ENCODE assay signal across 13 mouse cellular contexts in the genomic region with DNA sequence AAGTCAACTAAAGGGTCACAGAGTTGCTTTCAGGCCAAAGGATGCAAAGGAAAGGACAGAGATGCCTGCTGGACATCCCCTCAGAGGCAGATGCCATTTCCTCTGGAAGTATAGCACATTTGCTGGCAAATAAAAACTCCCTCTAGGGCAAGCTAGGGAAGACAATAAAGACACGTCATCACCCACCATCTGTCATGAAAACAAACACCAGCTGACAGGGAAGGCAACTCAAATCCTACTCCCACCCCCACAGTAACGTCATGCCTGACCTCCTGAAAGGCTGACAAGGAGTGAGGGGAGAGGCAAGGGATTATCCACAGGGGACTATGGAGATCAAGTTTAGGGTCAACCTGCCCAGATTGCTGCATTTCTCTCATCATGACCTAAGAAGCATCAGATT. TPM values are rescaled to one million over a fixed set of nuclear protein-coding genes. Genes with fewer than 3 reads are reported as not detected.
A peak's percentile ranks its signal among the peaks of the same experiment; 100 is the strongest.
DNase-seq lines count a peak whose midpoint lies in the region; ATAC-seq and TF ChIP-seq lines count a peak whose summit lies in the region.
"Had no signal": no experiment of that assay in that cellular context is flagged by ENCODE, and none has a peak within 500 bp of the region (broad histone marks: within the 10 kb centered on the region; RNA-seq: fewer than 3 reads in every experiment).

No protein-coding gene starts in this region.

- no peak for TF ChIP-seq POLR2A in cerebellum, adult 2 months (IDR thresholded peaks at IDR 0.05; ENCODE audit: borderline replicate concordance, insufficient read depth, low read length)

- no peak overlapping the region for H3K9ac ChIP-seq in forebrain, embryonic 13.5 days
- H3K9ac ChIP-seq: liver, embryonic 12.5 days had no signal

- peak; percentile 78 for ATAC-seq in forebrain, embryonic 13.5 days
- ATAC-seq: liver, embryonic 12.5 days had no signal

- no peaks in the 10 kb centered on the region for H3K27me3 ChIP-seq in C2C12 (ENCODE audit: control insufficient read depth, insufficient read depth, insufficient read length)
- no peaks in the 10 kb centered on the region for H3K27me3 ChIP-seq in cerebellum, adult 2 months (ENCODE audit: control insufficient read depth, insufficient read depth, low read length)
- no peaks in the 10 kb centered on the region for H3K27me3 ChIP-seq in forebrain, embryonic 13.5 days
- H3K27me3 ChIP-seq: liver, embryonic 12.5 days had no signal

- H3ac ChIP-seq in C2C12 (ENCODE audit: control insufficient read depth, insufficient read length, low read depth) = no peak overlapping the region

- no peak overlapping the region for H3K4me2 ChIP-seq in forebrain, embryonic 13.5 days
- H3K4me2 ChIP-seq: liver, embryonic 12.5 days had no signal

- no peak overlapping the region for H3K27ac ChIP-seq in cerebellum, adult 2 months (ENCODE audit: insufficient read depth, low read length)
- no peak overlapping the region for H3K27ac ChIP-seq in forebrain, embryonic 13.5 days
- H3K27ac ChIP-seq: liver, embryonic 12.5 days had no signal

- no peaks in the 10 kb centered on the region for H3K36me3 ChIP-seq in C2C12 (ENCODE audit: control insufficient read depth, insufficient read depth)
- H3K36me3 ChIP-seq in forebrain, embryonic 13.5 days (ENCODE audit: poor library complexity, severe bottlenecking) = no peaks in the 10 kb centered on the region
- H3K36me3 ChIP-seq: liver, embryonic 12.5 days had no signal

- no peak overlapping the region for H3K4me3 ChIP-seq in C2C12 (ENCODE audit: insufficient read depth, poor library complexity, severe bottlenecking)
- no peak overlapping the region for H3K4me3 ChIP-seq in cerebellum, adult 2 months (replicated peaks; ENCODE audit: insufficient read depth, low read depth, low read length)
- H3K4me3 ChIP-seq in forebrain, embryonic 13.5 days = no peak overlapping the region
- H3K4me3 ChIP-seq: liver, embryonic 12.5 days had no signal

- peak; percentile 25 to 66 for DNase-seq in cerebellum, adult 2 months
- DNase-seq in layer of hippocampus, adult 9-10 months (ENCODE audit: low spot score) = peak; percentile 20
- no peak for DNase-seq in thymus, postnatal 14 days
- no peak for DNase-seq in testis, postnatal 10 days (ENCODE audit: low spot score)
- DNase-seq in kidney, adult 8-10 months = no peak
- no peak for DNase-seq in heart, adult 11 months
- DNase-seq: heart, postnatal 4 days; kidney, postnatal 36 days; thymus, postnatal 4 days had no signal

- TF ChIP-seq CTCF in C2C12 (IDR thresholded peaks at IDR 0.05; ENCODE audit: control insufficient read depth, insufficient read depth, insufficient read length) = no peak
- no peak for TF ChIP-seq CTCF in cerebellum, adult 2 months (IDR thresholded peaks at IDR 0.05; ENCODE audit: borderline replicate concordance, insufficient read depth, low read depth, low read length)

- H3K79me3 ChIP-seq in C2C12 (ENCODE audit: low read depth) = no peaks in the 10 kb centered on the region

- H3K79me2 ChIP-seq in C2C12 (ENCODE audit: control insufficient read depth, insufficient read depth) = no peaks in the 10 kb centered on the region

- H3K9me3 ChIP-seq in forebrain, embryonic 13.5 days (replicated peaks) = no peaks in the 10 kb centered on the region
- H3K9me3 ChIP-seq: liver, embryonic 12.5 days had no signal

- peaks cover 3% of the 10 kb centered on the region for H3K4me1 ChIP-seq in cerebellum, adult 2 months (ENCODE audit: control insufficient read depth, insufficient read depth, low read length)
- no peaks in the 10 kb centered on the region; the same call in 1 of the 2 replicates for H3K4me1 ChIP-seq in forebrain, embryonic 13.5 days
- H3K4me1 ChIP-seq: liver, embryonic 12.5 days had no signal

- 6% methylated on average over 2 of the region's 2 CpGs for WGBS in cerebellum, adult 2 months
- 17% methylated on average over 2 of the region's 2 CpGs for WGBS in forebrain, embryonic 13.5 days

TF ChIP-seq in C2C12, 6 proteins besides CTCF, POLR2A, EP300 and RAD21:
- TF ChIP-seq FOSL1 (IDR thresholded peaks at IDR 0.05; ENCODE audit: insufficient read depth, low read length, poor library complexity, severe bottlenecking) (no peak), MYOD1 (IDR thresholded peaks at IDR 0.05; ENCODE audit: control insufficient read depth, insufficient read length, low read depth) (peak; percentile 60)

RNA-seq across cellular contexts. Expression of gene Olfr827, which starts 30.1 kb away (rescaled TPM):
- polyA plus RNA-seq in C2C12 (2012; fragmentation: generic; extraction: Trizol) = not detected
- not detected in 2 replicates for polyA plus RNA-seq in cerebellum, adult 2 months (2012; rRNA removed)
- not detected in 2 replicates for polyA plus RNA-seq in forebrain, embryonic 13.5 days (2015; fragmentation: Nextera tagmentation; extraction: Ambion mirVana)
- polyA plus RNA-seq: cortical plate, adult 2 months; liver, embryonic 12.5 days had no signal

RNA-seq across cellular contexts. Expression of gene Neurod4, which starts 35.8 kb away (rescaled TPM):
- polyA plus RNA-seq in C2C12 (2012; fragmentation: generic; extraction: Trizol) = not detected
- 0.30 and 0.38 TPM in 2 replicates for polyA plus RNA-seq in cerebellum, adult 2 months (2012; rRNA removed)
- 4.4 and 4.7 TPM in 2 replicates for polyA plus RNA-seq in forebrain, embryonic 13.5 days (2015; fragmentation: Nextera tagmentation; extraction: Ambion mirVana)
- polyA plus RNA-seq: liver, embryonic 12.5 days had no signal

Comparison
In these comparisons a context has a peak if more than half of its experiments do, and no peak if none do; other contexts are left out.
1. DNase-seq: peak in cerebellum, adult 2 months (2 of 2) and layer of hippocampus, adult 9-10 months (single experiment); none in thymus, postnatal 14 days (single experiment), testis, postnatal 10 days (single experiment), kidney, adult 8-10 months (0 of 2) and heart, adult 11 months (single experiment).